Mouse (Mus musculus) intestine, embryonic 14.5 days (tissue): ENCODE measurements at regions not wholly inside any gene's neighbourhood (a gene's known extent, or its start where the extent isn't known, plus 50 kb on each side); places are given as distances from the start of the nearest gene placed in this dataset.

Experiments used
- ATAC-seq: fragments of 200-750 bp; cut with Nextera tagmentation; replicated peaks from 2 replicates; pipeline ENCODE4 v1.8.0; 2017; ENCODE audit warnings: low read depth, moderate number of reproducible peaks, moderate TSS enrichment, moderate library complexity; ENCODE audit not compliant: low FRiP score, low TSS enrichment
- DNase-seq: peaks from one replicate; pipeline ENCODE4 v3.0.0-alpha.2; 2018; ENCODE audit warnings: low spot score
- H3K27ac ChIP-seq: fragments of 300-500 bp; sonication (generic); 2 replicates; pipeline ENCODE4 v1.5.1; 2014; ENCODE audit warnings: low read depth, mild to moderate bottlenecking, control low read depth
- H3K27me3 ChIP-seq: fragments of 300-500 bp; sonication (generic); replicated peaks from 2 replicates; pipeline ENCODE4 v1.6.1; 2014; ENCODE audit warnings: low read length, control low read depth; ENCODE audit not compliant: control insufficient read depth, insufficient read depth
- H3K36me3 ChIP-seq: fragments of 300-500 bp; sonication (generic); 2 replicates; pipeline ENCODE4 v1.6.1; 2014; ENCODE audit warnings: low read length, control low read depth; ENCODE audit not compliant: control insufficient read depth, insufficient read depth
- H3K4me1 ChIP-seq: fragments of 300-500 bp; sonication (generic); replicated peaks from 2 replicates; pipeline ENCODE4 v1.6.1; 2014; ENCODE audit warnings: low read length, control low read depth, mixed read lengths; ENCODE audit not compliant: control insufficient read depth, insufficient read depth
- H3K4me2 ChIP-seq: fragments of 300-500 bp; sonication (generic); 2 replicates; pipeline ENCODE4 v1.6.1; 2014; ENCODE audit warnings: low read length
- H3K4me3 ChIP-seq: fragments of 300-500 bp; sonication (generic); 2 replicates; pipeline ENCODE4 v1.5.1; 2014; ENCODE audit warnings: low read depth, low read length, control low read depth, mixed read lengths
- H3K9ac ChIP-seq: fragments of 300-500 bp; sonication (generic); 2 replicates; pipeline ENCODE4 v1.6.1; 2014; ENCODE audit warnings: mild to moderate bottlenecking, low read length
- H3K9me3 ChIP-seq: fragments of 300-500 bp; sonication (generic); 2 replicates; pipeline ENCODE4 v1.6.1; 2016; ENCODE audit warnings: low read length, control low read depth; ENCODE audit not compliant: control insufficient read depth
- WGBS: fragments of 180-500 bp; shearing (Covaris S2); extraction: QIAGEN DNeasy Blood & Tissue Kit; methylation state at CpG from one replicate; pipeline ENCODE4 v1.1.7; 2014; 5-methylcytosine and 5-hydroxymethylcytosine counted together

DNA sequence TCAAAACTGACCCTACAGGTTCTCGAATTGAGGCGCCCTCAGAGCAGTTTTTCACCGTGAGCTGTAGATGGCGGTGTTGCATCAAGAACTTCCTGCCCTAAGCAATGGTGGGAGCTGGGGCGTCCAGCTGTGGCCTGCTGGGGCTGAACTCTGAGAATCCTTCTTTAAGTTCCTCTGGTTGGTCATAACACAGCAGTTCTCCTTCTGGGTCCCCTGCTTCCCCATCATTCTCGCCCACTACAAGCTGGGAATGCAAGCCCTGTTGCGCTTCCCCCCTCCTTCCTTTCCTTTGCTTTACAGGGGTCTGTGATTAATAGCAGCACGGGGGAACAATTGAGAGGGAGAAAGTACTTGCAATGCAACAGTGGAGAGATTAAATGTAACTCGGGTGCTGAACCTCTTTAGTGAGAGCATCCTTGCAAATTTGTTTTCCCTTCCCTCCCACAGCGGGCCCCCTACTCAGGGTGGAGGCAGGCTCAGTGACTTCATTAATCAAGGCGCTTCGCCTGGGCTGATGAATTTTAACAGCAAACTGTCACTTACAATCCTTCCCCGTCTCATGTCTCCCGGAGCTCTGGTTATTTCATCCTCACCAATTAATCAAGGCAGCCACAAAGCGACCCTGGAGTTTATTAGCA lies 794.3 kb upstream of the Api5 start:
- H3K4me1 ChIP-seq, result 0 out of 2 replicates have a peak, but pooled peaks cover 3% of the 10 kb centered on the region
- peak overlapping the region; percentile 36 for H3K4me2 ChIP-seq
- no peak overlapping the region for H3K27ac ChIP-seq
- H3K9me3 ChIP-seq, result no peaks in the 10 kb centered on the region
- H3K36me3 ChIP-seq, result no peaks in the 10 kb centered on the region
- ATAC-seq, result peak; percentile 90
- no peak overlapping the region for H3K4me3 ChIP-seq
- peak; percentile 82 for DNase-seq
- WGBS, result 4% methylated on average over 15 of the region's 15 CpGs
- H3K27me3 ChIP-seq, result no peaks in the 10 kb centered on the region
- no peak overlapping the region for H3K9ac ChIP-seq

DNA sequence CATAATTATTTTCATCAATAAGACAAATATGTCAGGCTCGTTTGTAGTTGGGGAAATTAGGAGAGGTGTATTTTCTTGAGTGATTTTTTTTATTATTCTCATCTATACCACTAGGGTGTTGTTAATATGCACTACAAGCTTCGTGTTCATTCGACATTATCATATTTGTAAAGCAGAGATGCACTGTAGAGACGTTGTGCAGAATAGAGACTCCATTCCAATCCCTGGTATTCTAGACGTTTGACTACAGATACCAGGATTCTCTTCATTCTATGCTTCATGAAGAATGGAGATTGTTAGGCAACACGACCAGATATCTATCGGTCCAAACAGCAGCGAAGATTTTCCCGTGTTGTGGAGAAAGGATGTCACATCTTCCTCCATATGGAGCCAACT lies 793.8 kb upstream of the Api5 start:
- Histone ChIP-seq H3K27ac (no peak overlapping the region), H3K4me2 (no peak overlapping the region), H3K4me3 (no peak overlapping the region), H3K27me3 (no peaks in the 10 kb centered on the region), H3K9me3 (no peaks in the 10 kb centered on the region), H3K4me1 (0 out of 2 replicates have a peak, but pooled peaks cover 3% of the 10 kb centered on the region), H3K9ac (no peak overlapping the region), H3K36me3 (no peaks in the 10 kb centered on the region)
- WGBS, result 25% methylated on average over 9 of the region's 9 CpGs
- no peak; the same call in 1 of the 2 replicates for ATAC-seq
- no peak for DNase-seq

DNA sequence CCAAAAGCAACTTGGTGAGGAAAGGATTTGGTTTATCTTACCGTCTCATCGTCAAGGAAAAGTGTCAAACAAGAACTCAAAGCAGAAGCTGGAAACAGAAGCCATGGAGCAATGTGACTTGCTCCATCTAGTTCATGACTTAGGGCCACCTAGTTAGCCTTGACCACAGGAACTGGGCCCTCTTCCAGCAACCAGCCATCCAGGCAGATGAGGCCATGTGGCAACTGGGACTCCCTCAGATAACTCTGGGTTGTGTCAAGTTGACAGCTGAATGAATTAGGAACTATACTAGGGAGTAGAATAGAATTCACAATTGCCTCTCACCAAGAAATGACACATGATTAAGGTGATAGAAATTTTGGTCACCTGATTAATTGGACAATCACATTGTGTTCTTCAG lies 791.5 kb upstream of the Api5 start:
- no peak overlapping the region for H3K4me3 ChIP-seq
- H3K4me1 ChIP-seq, result 0 out of 2 replicates have a peak, but pooled peaks cover 3% of the 10 kb centered on the region
- H3K27me3 ChIP-seq, result no peaks in the 10 kb centered on the region
- 53% methylated on average over 2 of the region's 2 CpGs for WGBS
- H3K9me3 ChIP-seq, result no peaks in the 10 kb centered on the region
- no peak overlapping the region for H3K4me2 ChIP-seq
- no peaks in the 10 kb centered on the region for H3K36me3 ChIP-seq
- DNase-seq, result no peak
- H3K27ac ChIP-seq, result no peak overlapping the region
- no peak for ATAC-seq
- no peak overlapping the region for H3K9ac ChIP-seq

DNA sequence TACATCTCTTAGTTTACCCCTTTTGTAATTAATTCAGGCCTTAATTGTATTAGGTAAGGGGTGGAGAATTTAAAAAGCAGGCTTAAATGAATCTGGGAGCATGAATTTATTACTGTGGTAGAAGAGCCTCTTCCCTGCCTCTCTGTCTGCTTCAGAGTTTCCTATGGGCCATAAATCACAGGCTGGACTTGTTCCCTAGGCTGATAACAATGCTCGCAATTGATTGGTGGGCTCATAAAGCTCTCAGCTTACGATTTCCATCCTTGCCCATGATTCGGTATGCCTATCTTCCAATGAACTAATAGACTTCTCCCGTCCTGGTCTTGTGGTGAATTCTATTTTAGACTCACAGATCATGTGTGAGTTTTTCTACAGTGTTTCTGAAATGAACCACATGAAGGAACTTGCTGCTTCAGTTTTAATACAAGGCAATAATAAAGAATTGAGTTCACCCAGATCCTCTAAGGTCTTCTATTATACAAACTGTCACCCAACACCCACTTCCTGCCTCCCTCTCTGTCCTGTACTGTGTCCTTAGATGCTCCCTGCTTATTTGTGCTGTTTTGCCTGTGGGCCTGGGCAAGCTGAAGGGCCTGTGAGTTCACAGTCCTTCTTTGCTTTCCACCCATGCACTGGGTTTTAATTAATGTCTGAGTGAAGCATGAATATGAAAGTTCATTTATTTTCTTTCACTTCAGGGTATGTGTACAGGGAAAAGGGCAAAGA lies 772.4 kb upstream of the Api5 start:
- no peak overlapping the region for H3K4me3 ChIP-seq
- 10% methylated on average over 4 of the region's 4 CpGs for WGBS
- H3K27ac ChIP-seq, result no peak overlapping the region
- no peak for ATAC-seq
- H3K36me3 ChIP-seq, result no peaks in the 10 kb centered on the region
- no peaks in the 10 kb centered on the region for H3K4me1 ChIP-seq
- DNase-seq, result no peak
- H3K4me2 ChIP-seq, result no peak overlapping the region
- no peaks in the 10 kb centered on the region for H3K27me3 ChIP-seq
- no peaks in the 10 kb centered on the region for H3K9me3 ChIP-seq
- H3K9ac ChIP-seq, result no peak overlapping the region
